Mouse (Mus musculus) frontal cortex, postnatal 10 days (tissue): Measurements from ENCODE around the gene Uxs1.

Source experiments
- DNase-seq, 2 experiments: peaks; one replicate each; pipeline ENCODE4 v3.0.0; 2022; ENCODE audit warnings: low spot score in 2 of 2, mixed read lengths in 1 of 2

The Uxs1 gene

GRCm38 (mm10) chr1:43803906-43804474, 23.6 kb downstream of the Uxs1 start:
- no peak for DNase-seq

- no peak for DNase-seq
These were observed 29.6 kb downstream of the Uxs1 start for GRCm38 (mm10) chr1:43798048-43798447.

DNA sequence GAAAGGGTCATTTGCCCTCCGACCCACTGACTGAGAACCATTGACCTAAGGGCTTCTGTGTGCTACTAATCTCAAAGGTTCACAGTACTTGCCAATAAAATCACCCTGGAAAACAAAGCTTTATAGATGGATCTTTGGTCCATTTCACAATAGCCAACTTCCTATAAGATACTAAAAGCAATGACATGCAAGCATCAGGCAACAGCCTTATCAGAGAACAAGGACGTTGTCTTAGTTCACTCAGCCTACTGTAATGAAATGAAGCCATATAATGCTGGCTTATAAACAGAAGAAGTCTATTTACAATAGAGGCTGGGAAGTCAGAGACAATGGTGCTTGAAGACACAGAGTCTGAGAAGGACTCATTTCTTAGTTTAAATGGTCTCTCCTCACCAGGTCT, 37.8 kb downstream of the Uxs1 start:
- DNase-seq = no peak

GRCm38 (mm10) chr1:43786711-43787110, 40.9 kb downstream of the Uxs1 start:
- no peak for DNase-seq

- DNase-seq = no peak
These were observed 42.3 kb downstream of the Uxs1 start for GRCm38 (mm10) chr1:43785316-43785715.

DNA sequence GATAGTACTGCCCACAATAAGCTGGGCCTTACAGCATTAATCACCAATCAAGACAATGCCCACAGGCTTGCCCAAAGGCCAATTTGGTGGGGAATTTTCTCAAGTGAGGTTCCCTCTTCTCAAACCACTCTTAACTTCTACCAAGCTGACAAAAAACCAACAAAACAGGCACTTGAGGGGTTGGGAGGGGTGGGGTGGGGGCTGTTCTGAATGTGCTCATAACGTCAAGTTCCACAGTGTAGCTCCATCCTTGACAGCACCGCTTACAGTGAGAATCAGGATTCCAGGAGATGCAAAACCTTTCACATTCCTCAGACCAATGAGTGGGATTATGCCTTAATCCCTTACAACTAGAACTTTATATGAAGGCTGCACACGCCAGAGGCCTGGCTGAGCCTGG, 44.4 kb downstream of the Uxs1 start:
- DNase-seq = no peak

- peak in 1 of 2 experiments; percentile 26 for DNase-seq
These were observed 44.9 kb downstream of the Uxs1 start for GRCm38 (mm10) chr1:43782680-43783079.

DNA sequence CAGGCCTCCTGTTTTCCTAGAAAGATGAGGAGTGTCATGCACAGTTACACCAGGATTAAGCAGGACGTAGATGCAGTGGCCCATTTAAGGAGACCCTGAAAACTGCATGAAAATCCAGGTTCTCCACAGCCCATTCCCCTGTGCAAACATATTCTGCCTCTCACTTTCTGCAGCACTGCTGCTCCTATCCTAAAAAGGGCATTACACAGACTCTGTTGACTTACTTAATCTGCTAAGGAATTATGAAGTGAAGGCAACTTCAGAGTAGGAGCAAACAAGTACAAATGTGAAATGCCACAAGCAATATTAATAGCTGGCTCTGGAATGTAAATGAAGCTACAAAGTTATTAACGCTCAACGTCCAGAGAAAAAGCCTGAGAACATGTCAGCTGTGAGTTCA, 45.9 kb downstream of the Uxs1 start:
- no peak for DNase-seq

GRCm38 (mm10) chr1:43781195-43781594, 46.4 kb downstream of the Uxs1 start:
- DNase-seq = no peak

- DNase-seq = no peak
These were observed 51.5 kb downstream of the Uxs1 start for GRCm38 (mm10) chr1:43776106-43776505.

- DNase-seq = no peak
These were observed 53.5 kb downstream of the Uxs1 start for GRCm38 (mm10) chr1:43774126-43774525.

GRCm38 (mm10) chr1:43772694-43773093, 54.9 kb downstream of the Uxs1 start:
- DNase-seq = no peak

GRCm38 (mm10) chr1:43770032-43770431, 57.6 kb downstream of the Uxs1 start:
- no peak for DNase-seq

- DNase-seq = no peak
These were observed 58.3 kb downstream of the Uxs1 start for GRCm38 (mm10) chr1:43769348-43769747.

DNA sequence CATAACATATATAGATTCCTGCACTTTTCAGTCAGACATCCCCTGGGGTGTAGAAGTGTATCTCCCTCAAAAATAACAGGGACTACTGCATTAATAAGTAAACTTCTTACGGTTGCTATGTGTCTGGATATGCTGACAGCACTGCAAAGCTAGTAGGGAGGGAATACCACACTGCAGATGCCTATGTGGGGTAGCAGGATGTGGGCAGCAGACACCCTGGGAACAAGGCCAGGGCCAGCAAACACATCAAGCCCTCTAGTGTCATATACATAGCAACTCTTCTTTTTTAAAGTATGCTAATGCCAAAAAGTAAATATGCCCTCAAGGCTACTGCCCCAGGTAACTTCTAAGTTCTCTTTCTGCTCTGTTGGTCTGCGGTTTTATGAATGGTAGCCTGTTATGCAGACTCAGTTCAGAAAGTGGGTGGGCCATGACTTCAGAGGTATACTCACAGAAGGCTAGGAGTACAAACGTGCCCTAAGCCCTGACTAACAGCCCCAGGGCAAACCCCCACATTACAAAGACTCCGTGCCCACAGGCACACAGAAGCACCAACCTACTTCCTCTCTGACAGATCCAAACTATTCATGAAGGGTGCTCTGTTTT, 59.1 kb downstream of the Uxs1 start:
- no peak for DNase-seq

GRCm38 (mm10) chr1:43766328-43766727, 61.3 kb downstream of the Uxs1 start:
- no peak for DNase-seq

- no peak for DNase-seq
These were observed 63.1 kb downstream of the Uxs1 start for GRCm38 (mm10) chr1:43764481-43764880.

GRCm38 (mm10) chr1:43760085-43760484, 67.5 kb downstream of the Uxs1 start:
- no peak for DNase-seq

DNA sequence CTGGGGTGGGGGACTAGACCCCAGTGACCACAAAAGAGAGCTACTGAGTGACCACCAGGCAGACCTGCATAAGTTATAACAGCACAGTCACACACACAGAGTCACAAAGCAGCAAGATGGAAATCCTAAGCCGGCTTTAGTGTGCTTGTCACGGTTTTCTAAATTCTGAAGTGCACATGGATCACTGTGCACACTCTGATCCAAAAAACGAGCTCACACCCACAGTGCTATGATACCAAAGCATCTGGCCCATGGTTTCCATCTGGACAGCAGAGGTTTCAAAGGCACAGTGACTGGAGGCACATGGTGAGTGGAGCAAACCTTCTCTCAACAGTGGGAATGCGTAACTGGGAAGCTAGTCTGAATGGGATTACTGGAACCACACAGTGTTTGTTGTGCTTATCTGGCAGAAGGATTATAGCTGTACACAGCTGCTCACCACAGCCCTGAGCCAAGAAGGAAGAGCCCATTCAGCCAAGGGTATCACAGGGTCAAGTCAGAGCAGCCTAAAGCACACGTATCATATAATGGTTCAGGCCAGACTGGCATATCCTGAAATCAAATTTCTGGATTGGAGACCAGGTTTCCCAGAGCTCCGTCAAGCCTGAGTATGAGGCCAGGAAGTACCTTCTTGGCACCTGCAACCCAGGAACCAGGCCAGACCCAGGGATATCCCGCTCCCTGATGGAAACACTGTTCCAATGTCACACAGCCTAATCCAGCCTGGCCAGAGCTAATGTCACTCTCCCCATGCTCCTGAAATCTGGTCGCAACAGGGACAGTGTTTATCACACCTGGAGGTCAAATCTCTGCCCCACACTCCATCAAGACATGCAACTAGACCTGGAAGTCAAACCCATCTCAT, 72.9 kb downstream of the Uxs1 start:
- DNase-seq = no peak

- no peak for DNase-seq
These were observed 89.1 kb downstream of the Uxs1 start for GRCm38 (mm10) chr1:43738519-43738894.

DNA sequence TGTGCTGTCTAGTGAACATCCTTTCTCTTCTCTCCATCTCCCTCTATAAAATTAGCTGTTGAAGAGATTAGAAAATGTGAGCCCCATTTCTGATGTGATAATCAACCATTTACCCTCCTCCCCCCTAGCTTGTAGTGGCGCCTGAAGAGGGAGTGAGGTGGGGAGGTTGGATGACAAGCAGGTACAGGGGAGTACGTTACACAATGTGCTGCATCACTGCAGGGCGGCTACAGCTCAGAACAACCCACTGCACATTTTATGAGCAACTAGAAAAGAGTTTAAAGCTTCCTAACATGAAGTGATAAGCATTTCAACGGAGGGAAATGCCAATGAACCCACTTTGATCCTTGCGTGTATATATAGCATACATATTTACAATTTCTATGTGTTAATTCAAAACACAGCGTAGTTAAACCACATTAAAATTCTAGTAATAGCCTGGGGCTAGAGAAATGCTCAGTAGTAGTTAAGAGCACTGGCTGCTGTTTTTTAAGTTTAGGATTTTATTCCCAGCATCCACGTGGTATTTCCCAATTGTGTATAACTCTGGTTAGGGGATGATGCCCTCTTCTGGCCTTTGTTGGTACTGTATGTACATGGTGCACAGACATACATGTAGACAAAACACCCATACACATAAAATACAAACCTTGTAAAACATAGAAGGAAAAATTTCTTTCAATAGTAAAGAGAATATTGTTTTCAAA, 89.6 kb downstream of the Uxs1 start:
- DNase-seq = peak in 1 of 2 experiments; percentile 60

GRCm38 (mm10) chr1:43732657-43733056, 94.9 kb downstream of the Uxs1 start:
- DNase-seq = no peak
